Mouse (Mus musculus): ENCODE results near the gene Maob.

GRCm38 (mm10) chrX:16817261-16817769 is at the start of gene Maob:
- TF ChIP-seq CTCF (IDR thresholded peaks at IDR 0.05; ENCODE audit: low read depth) (no peak), EP300 (IDR thresholded peaks at IDR 0.05; ENCODE audit: low read depth) (no peak)

Measured in liver, postnatal 0 days (tissue).